Mouse (Mus musculus) cerebellum, adult 2 months (tissue): ENCODE measurements around the gene H2-Q2. TPM values are rescaled to one million over a fixed set of nuclear protein-coding genes. Genes with fewer than 3 reads are reported as not detected.
A peak's percentile ranks its signal among the peaks of the same experiment; 100 is the strongest.
"Not testable (repeated sequence)": the region's sequence is repeated elsewhere in the genome, so short reads cannot be mapped to it uniquely, and the experiment has no call there.

Source experiments
- DNase-seq, 2 experiments: peaks; one replicate each; pipeline ENCODE4 v3.0.0; 2021
- H3K27ac ChIP-seq: fragments of 200-500 bp; 2 replicates; pipeline ENCODE4 v1.5.1; 2012; ENCODE audit warnings: low read length, control low read depth, inconsistent platforms; ENCODE audit not compliant: insufficient read depth
- H3K27me3 ChIP-seq: fragments of 200-500 bp; 2 replicates; pipeline ENCODE4 v1.6.1; 2012; ENCODE audit warnings: inconsistent platforms, mild to moderate bottlenecking, low read length, moderate library complexity; ENCODE audit not compliant: control insufficient read depth, insufficient read depth
- H3K4me1 ChIP-seq: fragments of 200-500 bp; 2 replicates; pipeline ENCODE4 v1.6.1; 2011; ENCODE audit warnings: low read length; ENCODE audit not compliant: control insufficient read depth, insufficient read depth
- H3K4me3 ChIP-seq: fragments of 200-500 bp; replicated peaks from 2 replicates; pipeline ENCODE3; 2011; ENCODE audit warnings: mild to moderate bottlenecking, low read depth, low read length, control low read depth; ENCODE audit not compliant: insufficient read depth
- CTCF ChIP-seq: fragments of 200-500 bp; IDR thresholded peaks from 2 replicates; pipeline ENCODE4 v1.5.1; 2011; ENCODE audit warnings: low read depth, mild to moderate bottlenecking, control low read depth, low read length, moderate library complexity, borderline replicate concordance; ENCODE audit not compliant: insufficient read depth
- POLR2A ChIP-seq: fragments of 200-500 bp; IDR thresholded peaks from 2 replicates; pipeline ENCODE4 v1.6.1; 2011; ENCODE audit warnings: low read length, control low read depth, borderline replicate concordance; ENCODE audit not compliant: insufficient read depth
- WGBS: fragments of 180-500 bp; shearing (Covaris S2); methylation state at CpG from one replicate; pipeline ENCODE4 v1.1.7; 2018; 5-methylcytosine and 5-hydroxymethylcytosine counted together
- polyA plus RNA-seq: library from polyadenylated mRNA; depleted of rRNA; stranded (reverse); fragments of >200 nt; gene quantifications from 2 replicates; pipeline ENCODE4 v1.2.3, GENCODE M21; 2012; rRNA removed

The H2-Q2 gene
- 1.4 and 1.5 TPM in 2 replicates for polyA plus RNA-seq

GRCm38 (mm10) chr17:35342071-35342671 is at the start of gene H2-Q2:
Gene H2-Q2 (plus strand): TSS chr17:35342242.
- Histone ChIP-seq H3K27ac (no peak within 1 kb of the TSS), H3K4me3 (peak within 1 kb of the TSS; percentile 35), H3K4me1 (no peaks in the 10 kb centered on the region), H3K27me3 (no peaks in the 10 kb centered on the region; the same call in 1 of the 2 replicates)
- DNase-seq, result no peak
- TF ChIP-seq POLR2A (no peak), CTCF (no peak)
- 2% methylated on average over 40 of the region's 40 CpGs for WGBS

GRCm38 (mm10) chr17:35295796-35296195 is 46.2 kb upstream of the H2-Q2 start:
- WGBS, result 6% methylated on average over 5 of the region's 5 CpGs
- not testable (repeated sequence) for H3K4me3 ChIP-seq, H3K27ac ChIP-seq, H3K4me1 ChIP-seq, H3K27me3 ChIP-seq
- TF ChIP-seq CTCF, result peak; percentile 52
- DNase-seq, result peak in 1 of 2 experiments; percentile 43

GRCm38 (mm10) chr17:35300261-35300945 is 41.6 kb upstream of the H2-Q2 start:
- 83% methylated on average over 7 of the region's 7 CpGs for WGBS
- H3K4me3 ChIP-seq, H3K27ac ChIP-seq, DNase-seq, H3K27me3 ChIP-seq, H3K4me1 ChIP-seq: not testable (repeated sequence)

- no peaks in the 10 kb centered on the region for H3K27me3 ChIP-seq
- no peak overlapping the region for H3K27ac ChIP-seq
- DNase-seq, result peak; percentile 70 to 86
- WGBS, result 20% methylated on average over 13 of the region's 13 CpGs
- H3K4me1 ChIP-seq, result no peaks in the 10 kb centered on the region
- TF ChIP-seq CTCF (peak; percentile 79), POLR2A (no peak)
- H3K4me3 ChIP-seq, result no peak overlapping the region
These were observed 40.3 kb upstream of the H2-Q2 start for GRCm38 (mm10) chr17:35301645-35302258.

GRCm38 (mm10) chr17:35303271-35303670 is 38.8 kb upstream of the H2-Q2 start:
- 77% methylated on average over 2 of the region's 2 CpGs for WGBS
- H3K4me3 ChIP-seq, result no peak overlapping the region
- no peak for DNase-seq
- no peak overlapping the region for H3K27ac ChIP-seq
- no peak for TF ChIP-seq POLR2A
- no peak for TF ChIP-seq CTCF
- no peaks in the 10 kb centered on the region for H3K27me3 ChIP-seq
- no peaks in the 10 kb centered on the region for H3K4me1 ChIP-seq

- 80% methylated on average over 10 of the region's 10 CpGs for WGBS
- H3K4me1 ChIP-seq, result no peaks in the 10 kb centered on the region
- no peak overlapping the region for H3K27ac ChIP-seq
- TF ChIP-seq POLR2A, result no peak
- no peak for TF ChIP-seq CTCF
- no peak overlapping the region for H3K4me3 ChIP-seq
- H3K27me3 ChIP-seq, result no peaks in the 10 kb centered on the region
- DNase-seq, result no peak
These were observed 38.2 kb upstream of the H2-Q2 start for GRCm38 (mm10) chr17:35303756-35304350.

GRCm38 (mm10) chr17:35304478-35304877 is 37.6 kb upstream of the H2-Q2 start:
- Histone ChIP-seq H3K4me3 (no peak overlapping the region), H3K27me3 (no peaks in the 10 kb centered on the region), H3K27ac (no peak overlapping the region), H3K4me1 (no peaks in the 10 kb centered on the region)
- TF ChIP-seq POLR2A, result no peak
- no peak for TF ChIP-seq CTCF
- DNase-seq, result no peak
- 67% methylated on average over 6 of the region's 6 CpGs for WGBS

GRCm38 (mm10) chr17:35304921-35305320 is 37.1 kb upstream of the H2-Q2 start:
- H3K27me3 ChIP-seq, H3K4me3 ChIP-seq, H3K4me1 ChIP-seq, DNase-seq, H3K27ac ChIP-seq: not testable (repeated sequence)
- WGBS, result 86% methylated on average over 8 of the region's 8 CpGs
